Mouse (Mus musculus) forebrain, embryonic 12.5 days (tissue): ENCODE results near the gene Sema6d. TPM values are rescaled to one million over a fixed set of nuclear protein-coding genes. Genes with fewer than 3 reads are reported as not detected.
A peak's percentile ranks its signal among the peaks of the same experiment; 100 is the strongest.

Source experiments
- ATAC-seq: fragments of 200-750 bp; cut with Nextera tagmentation; 2 replicates; pipeline ENCODE4 v1.8.0; 2017; ENCODE audit warnings: moderate TSS enrichment; ENCODE audit not compliant: low FRiP score
- H3K27ac ChIP-seq: fragments of 300-500 bp; sonication (generic); 2 replicates; pipeline ENCODE4 v1.5.1; 2016; ENCODE audit warnings: mild to moderate bottlenecking
- H3K27me3 ChIP-seq: fragments of 300-500 bp; sonication (generic); 2 replicates; pipeline ENCODE4 v1.6.1; 2016; ENCODE audit warnings: mild to moderate bottlenecking
- H3K36me3 ChIP-seq: fragments of 300-500 bp; sonication (generic); replicated peaks from 2 replicates; pipeline ENCODE4 v1.6.1; 2016; ENCODE audit warnings: mild to moderate bottlenecking
- H3K4me1 ChIP-seq: fragments of 300-500 bp; sonication (generic); 2 replicates; pipeline ENCODE4 v1.6.1; 2016
- H3K4me2 ChIP-seq: fragments of 300-500 bp; sonication (generic); 2 replicates; pipeline ENCODE4 v1.6.1; 2016; ENCODE audit warnings: mild to moderate bottlenecking, moderate library complexity
- H3K4me3 ChIP-seq: fragments of 300-500 bp; sonication (generic); replicated peaks from 2 replicates; pipeline ENCODE4 v1.5.1; 2016; ENCODE audit warnings: mild to moderate bottlenecking
- H3K9ac ChIP-seq: fragments of 300-500 bp; sonication (generic); 2 replicates; pipeline ENCODE4 v1.6.1; 2016; ENCODE audit warnings: mild to moderate bottlenecking
- H3K9me3 ChIP-seq: fragments of 300-500 bp; sonication (generic); 2 replicates; pipeline ENCODE4 v1.6.1; 2016
- WGBS: fragments of 180-500 bp; shearing (Covaris S2); methylation state at CpG from one replicate; pipeline ENCODE4 v1.1.7; 2016; 5-methylcytosine and 5-hydroxymethylcytosine counted together
- polyA plus RNA-seq: library from polyadenylated mRNA; unstranded; fragments of >200 nt; fragmentation: Nextera tagmentation; extraction: Ambion mirVana; gene quantifications from 2 replicates; pipeline ENCODE4 v1.2.1, GENCODE M21; 2016

The Sema6d gene
- polyA plus RNA-seq, 1 experiment from 2014 or later = 19.8 TPM

GRCm38 (mm10) chr2:124189271-124189670 lies 99.5 kb downstream of the Sema6d start:
- H3K27me3 ChIP-seq = no peaks in the 10 kb centered on the region
- WGBS = 91% methylated on average over 2 of the region's 2 CpGs
- ATAC-seq = no peak
- no peak overlapping the region for H3K4me3 ChIP-seq
- no peak overlapping the region for H3K4me2 ChIP-seq
- no peak overlapping the region for H3K27ac ChIP-seq
- H3K9me3 ChIP-seq = no peaks in the 10 kb centered on the region
- H3K4me1 ChIP-seq = no peaks in the 10 kb centered on the region
- H3K9ac ChIP-seq = no peak overlapping the region
- H3K36me3 ChIP-seq = no peaks in the 10 kb centered on the region

- Histone ChIP-seq H3K9me3 (no peaks in the 10 kb centered on the region), H3K4me3 (no peak overlapping the region), H3K27me3 (no peaks in the 10 kb centered on the region), H3K27ac (no peak overlapping the region), H3K9ac (no peak overlapping the region), H3K4me1 (no peaks in the 10 kb centered on the region), H3K4me2 (no peak overlapping the region), H3K36me3 (no peaks in the 10 kb centered on the region)
- WGBS = 84% methylated on average over 5 of the region's 5 CpGs
- ATAC-seq = no peak
Observed at GRCm38 (mm10) chr2:124194041-124194440, 104.3 kb downstream of the Sema6d start.

GRCm38 (mm10) chr2:124201493-124201892 lies 111.7 kb downstream of the Sema6d start:
- no peaks in the 10 kb centered on the region for H3K36me3 ChIP-seq
- no peaks in the 10 kb centered on the region for H3K27me3 ChIP-seq
- no peak overlapping the region for H3K4me3 ChIP-seq
- no peak overlapping the region for H3K4me2 ChIP-seq
- ATAC-seq = no peak
- H3K9me3 ChIP-seq = no peaks in the 10 kb centered on the region
- H3K4me1 ChIP-seq = peaks cover 7% of the 10 kb centered on the region; the same call in 1 of the 2 replicates
- whole genome bisulfite sequencing = 81% methylated on average over 5 of the region's 5 CpGs
- no peak overlapping the region for H3K27ac ChIP-seq
- no peak overlapping the region for H3K9ac ChIP-seq

GRCm38 (mm10) chr2:124202475-124202990 lies 112.8 kb downstream of the Sema6d start:
- H3K36me3 ChIP-seq = no peaks in the 10 kb centered on the region
- H3K4me1 ChIP-seq = peaks cover 7% of the 10 kb centered on the region; the same call in 1 of the 2 replicates
- H3K4me2 ChIP-seq = no peak overlapping the region
- H3K27ac ChIP-seq = no peak overlapping the region
- no peak for ATAC-seq
- H3K27me3 ChIP-seq = no peaks in the 10 kb centered on the region
- WGBS = 35% methylated on average over 4 of the region's 4 CpGs
- no peak overlapping the region for H3K4me3 ChIP-seq
- no peaks in the 10 kb centered on the region for H3K9me3 ChIP-seq
- H3K9ac ChIP-seq = no peak overlapping the region

GRCm38 (mm10) chr2:124205811-124206210 lies 116.0 kb downstream of the Sema6d start:
- 89% methylated on average over 5 of the region's 5 CpGs for WGBS
- Histone ChIP-seq H3K9me3 (no peaks in the 10 kb centered on the region), H3K36me3 (no peaks in the 10 kb centered on the region), H3K4me2 (no peak overlapping the region), H3K27ac (no peak overlapping the region), H3K4me3 (no peak overlapping the region), H3K9ac (no peak overlapping the region), H3K27me3 (no peaks in the 10 kb centered on the region), H3K4me1 (peaks cover 7% of the 10 kb centered on the region; the same call in 1 of the 2 replicates)
- ATAC-seq = no peak

GRCm38 (mm10) chr2:124208251-124208650 lies 118.5 kb downstream of the Sema6d start:
- Histone ChIP-seq H3K27me3 (no peaks in the 10 kb centered on the region), H3K27ac (no peak overlapping the region), H3K36me3 (no peaks in the 10 kb centered on the region), H3K9me3 (no peaks in the 10 kb centered on the region), H3K4me1 (no peaks in the 10 kb centered on the region), H3K4me3 (no peak overlapping the region), H3K9ac (no peak overlapping the region), H3K4me2 (no peak overlapping the region)
- no peak for ATAC-seq
- WGBS = 68% methylated on average over 2 of the region's 2 CpGs

GRCm38 (mm10) chr2:124223559-124223958 lies 133.8 kb downstream of the Sema6d start:
- ATAC-seq = no peak
- Histone ChIP-seq H3K27ac (no peak overlapping the region), H3K36me3 (no peaks in the 10 kb centered on the region), H3K9ac (no peak overlapping the region), H3K4me1 (no peaks in the 10 kb centered on the region), H3K4me2 (no peak overlapping the region), H3K9me3 (no peaks in the 10 kb centered on the region), H3K4me3 (no peak overlapping the region), H3K27me3 (no peaks in the 10 kb centered on the region)
- 79% methylated on average over 7 of the region's 7 CpGs for WGBS

GRCm38 (mm10) chr2:124224328-124224727 lies 134.6 kb downstream of the Sema6d start:
- WGBS = 72% methylated on average over 2 of the region's 2 CpGs
- Histone ChIP-seq H3K27me3 (no peaks in the 10 kb centered on the region), H3K9me3 (no peaks in the 10 kb centered on the region), H3K4me3 (no peak overlapping the region), H3K4me2 (no peak overlapping the region), H3K36me3 (no peaks in the 10 kb centered on the region), H3K27ac (no peak overlapping the region), H3K9ac (no peak overlapping the region), H3K4me1 (no peaks in the 10 kb centered on the region)
- ATAC-seq = no peak

- 80% methylated on average over 9 of the region's 9 CpGs for WGBS
- Histone ChIP-seq H3K27me3 (no peaks in the 10 kb centered on the region), H3K4me3 (no peak overlapping the region), H3K4me2 (no peak overlapping the region), H3K36me3 (no peaks in the 10 kb centered on the region), H3K4me1 (peaks cover 14% of the 10 kb centered on the region), H3K9me3 (no peaks in the 10 kb centered on the region), H3K27ac (no peak overlapping the region), H3K9ac (no peak overlapping the region)
- 0 out of 2 replicates have a peak, but pooled peaks have one; percentile 20 for ATAC-seq
Observed at GRCm38 (mm10) chr2:124234636-124235221, 145.0 kb downstream of the Sema6d start.

- peak overlapping the region; percentile 36; the same call in 1 of the 2 replicates for H3K27ac ChIP-seq
- no peaks in the 10 kb centered on the region for H3K9me3 ChIP-seq
- 46% methylated on average over 6 of the region's 6 CpGs for WGBS
- H3K36me3 ChIP-seq = no peaks in the 10 kb centered on the region
- no peak overlapping the region for H3K4me2 ChIP-seq
- ATAC-seq = no peak
- no peak overlapping the region for H3K9ac ChIP-seq
- H3K27me3 ChIP-seq = no peaks in the 10 kb centered on the region
- no peak overlapping the region for H3K4me3 ChIP-seq
- peaks cover 14% of the 10 kb centered on the region for H3K4me1 ChIP-seq
Observed at GRCm38 (mm10) chr2:124235237-124236055, 145.7 kb downstream of the Sema6d start.

- no peak overlapping the region for H3K4me3 ChIP-seq
- no peak overlapping the region for H3K9ac ChIP-seq
- no peaks in the 10 kb centered on the region for H3K9me3 ChIP-seq
- no peak overlapping the region for H3K27ac ChIP-seq
- H3K4me1 ChIP-seq = peaks cover 14% of the 10 kb centered on the region
- H3K27me3 ChIP-seq = no peaks in the 10 kb centered on the region
- 97% methylated on average over 1 of the region's 1 CpGs for WGBS
- ATAC-seq = no peak
- no peaks in the 10 kb centered on the region for H3K36me3 ChIP-seq
- H3K4me2 ChIP-seq = no peak overlapping the region
Observed at GRCm38 (mm10) chr2:124236831-124237230, 147.1 kb downstream of the Sema6d start.

- Histone ChIP-seq H3K9me3 (no peaks in the 10 kb centered on the region), H3K4me1 (peaks cover 5% of the 10 kb centered on the region; the same call in 1 of the 2 replicates), H3K27ac (no peak overlapping the region), H3K9ac (no peak overlapping the region), H3K4me3 (no peak overlapping the region), H3K36me3 (no peaks in the 10 kb centered on the region), H3K4me2 (no peak overlapping the region), H3K27me3 (no peaks in the 10 kb centered on the region)
- 68% methylated on average over 1 of the region's 1 CpGs for WGBS
- no peak for ATAC-seq
Observed at GRCm38 (mm10) chr2:124243608-124244007, 153.8 kb downstream of the Sema6d start.
